Comparison of ENCODE assay signal across 8 mouse cellular contexts in the genomic region with DNA sequence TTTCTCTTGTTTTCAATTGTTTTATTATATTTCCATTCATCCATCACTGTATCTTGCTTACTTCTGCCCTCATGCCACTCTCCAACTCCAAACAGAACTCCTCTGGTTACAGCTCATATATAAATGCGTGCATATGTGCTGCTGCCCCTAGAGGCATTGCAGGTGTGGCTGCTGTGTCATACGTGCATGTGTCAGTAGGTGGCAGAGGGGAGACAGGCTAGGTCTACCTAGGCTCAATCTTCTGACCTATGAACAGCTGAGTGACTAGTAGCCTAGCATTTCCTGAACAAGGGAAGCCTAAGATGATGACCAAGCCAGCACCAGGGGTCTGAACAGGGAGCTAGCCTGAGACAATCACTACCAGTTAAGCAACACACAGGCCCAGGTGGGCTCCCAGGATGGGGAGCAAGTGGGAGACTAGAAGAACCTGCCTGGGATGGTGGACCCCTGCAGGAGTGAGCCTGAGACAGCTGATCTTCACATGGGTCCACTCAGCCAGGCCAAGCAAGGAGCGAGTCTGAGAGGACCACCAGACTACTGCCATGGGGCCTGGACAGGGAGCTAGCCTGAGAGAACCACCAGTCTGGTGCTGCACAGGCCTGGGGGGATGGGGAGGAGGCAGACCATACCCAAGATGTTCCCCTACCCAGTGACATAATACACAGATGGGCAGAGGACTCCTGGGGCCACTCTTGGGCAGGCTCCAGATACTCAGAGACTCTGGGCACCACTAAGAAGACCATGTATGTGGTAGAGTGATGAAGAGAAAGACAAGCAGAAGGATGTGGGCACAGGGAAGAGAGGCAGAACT. TPM values are rescaled to one million over a fixed set of nuclear protein-coding genes. Genes with fewer than 3 reads are reported as not detected.
DNase-seq lines count a peak whose midpoint lies in the region; ATAC-seq and TF ChIP-seq lines count a peak whose summit lies in the region.

No protein-coding gene starts in this region.

- H3K36me3 ChIP-seq in hindbrain, embryonic 11.5 days (ENCODE audit: control insufficient read depth, insufficient read depth, low read length): no peaks in the 10 kb centered on the region
- H3K36me3 ChIP-seq in hindbrain, embryonic 10.5 days: no peaks in the 10 kb centered on the region
- H3K36me3 ChIP-seq in heart, embryonic 11.5 days (ENCODE audit: control insufficient read depth, insufficient read depth, low read length): no peaks in the 10 kb centered on the region
- H3K36me3 ChIP-seq in kidney, postnatal 0 days (ENCODE audit: insufficient read depth, low read length): no peaks in the 10 kb centered on the region
- no peaks in the 10 kb centered on the region for H3K36me3 ChIP-seq in stomach, postnatal 0 days (ENCODE audit: control insufficient read depth, insufficient read depth, low read length)

- peak; percentile 17 for DNase-seq in hindbrain, embryonic 11.5 days (ENCODE audit: low spot score)
- no peak for DNase-seq in hindbrain, embryonic 10.5 days (ENCODE audit: low spot score)
- peak; percentile 18 for DNase-seq in adipocyte (ENCODE audit: low spot score)
- peak; percentile 71 for DNase-seq in kidney, postnatal 0 days (ENCODE audit: low spot score)
- DNase-seq in stomach, postnatal 0 days (ENCODE audit: low spot score): peak; percentile 84
- DNase-seq in Muller cell, postnatal 12 days (ENCODE audit: inconsistent ontology term): no peak

- H3K9me3 ChIP-seq in hindbrain, embryonic 11.5 days (ENCODE audit: control insufficient read depth, low read length): no peaks in the 10 kb centered on the region
- H3K9me3 ChIP-seq in hindbrain, embryonic 10.5 days: no peaks in the 10 kb centered on the region
- no peaks in the 10 kb centered on the region for H3K9me3 ChIP-seq in heart, embryonic 11.5 days (replicated peaks; ENCODE audit: control insufficient read depth, low read length)
- H3K9me3 ChIP-seq in kidney, postnatal 0 days (replicated peaks; ENCODE audit: low read length): no peaks in the 10 kb centered on the region
- no peaks in the 10 kb centered on the region for H3K9me3 ChIP-seq in stomach, postnatal 0 days (ENCODE audit: control insufficient read depth, low read length)

- H3K27ac ChIP-seq in hindbrain, embryonic 11.5 days (ENCODE audit: low read depth, low read length): no peak overlapping the region
- H3K27ac ChIP-seq in hindbrain, embryonic 10.5 days: no peak overlapping the region
- no peak overlapping the region for H3K27ac ChIP-seq in heart, embryonic 11.5 days (ENCODE audit: low read depth, low read length)
- no peak overlapping the region for H3K27ac ChIP-seq in kidney, postnatal 0 days
- H3K27ac ChIP-seq in stomach, postnatal 0 days (replicated peaks): peak overlapping the region; percentile 18

- no peaks in the 10 kb centered on the region for H3K27me3 ChIP-seq in hindbrain, embryonic 11.5 days (ENCODE audit: control insufficient read depth, insufficient read depth, low read length)
- no peaks in the 10 kb centered on the region for H3K27me3 ChIP-seq in hindbrain, embryonic 10.5 days (ENCODE audit: insufficient read depth, poor library complexity, severe bottlenecking)
- H3K27me3 ChIP-seq in heart, embryonic 11.5 days (ENCODE audit: control insufficient read depth, insufficient read depth, low read length): no peaks in the 10 kb centered on the region
- no peaks in the 10 kb centered on the region for H3K27me3 ChIP-seq in kidney, postnatal 0 days (ENCODE audit: insufficient read depth, low read length)
- no peaks in the 10 kb centered on the region for H3K27me3 ChIP-seq in stomach, postnatal 0 days (ENCODE audit: control insufficient read depth, insufficient read depth, low read length)

- ATAC-seq in hindbrain, embryonic 11.5 days (ENCODE audit: low FRiP score): 0 out of 2 replicates have a peak, but pooled peaks have one; percentile 19
- peak; percentile 44; the same call in 1 of the 2 replicates for ATAC-seq in heart, embryonic 11.5 days (replicated peaks; ENCODE audit: insufficient number of reproducible peaks, low FRiP score, low TSS enrichment)
- peak; percentile 81 for ATAC-seq in kidney, postnatal 0 days (replicated peaks; ENCODE audit: low FRiP score, low read depth)
- peak; percentile 97 for ATAC-seq in megakaryocyte progenitor cell, adult 5-6 weeks (replicated peaks; ENCODE audit: poor library complexity)
- ATAC-seq in stomach, postnatal 0 days (ENCODE audit: low FRiP score, low TSS enrichment): peak; percentile 76

- no peak overlapping the region for H3K9ac ChIP-seq in hindbrain, embryonic 11.5 days (ENCODE audit: low read depth, low read length)
- H3K9ac ChIP-seq in heart, embryonic 11.5 days (ENCODE audit: low read depth, low read length): no peak overlapping the region
- H3K9ac ChIP-seq in kidney, postnatal 0 days (ENCODE audit: low read depth, low read length): no peak overlapping the region
- H3K9ac ChIP-seq in stomach, postnatal 0 days (ENCODE audit: low read length): no peak overlapping the region

- no peak for TF ChIP-seq EP300 in stomach, postnatal 0 days (optimal IDR thresholded peaks at IDR 0.05)

- 64% methylated on average over 3 of the region's 3 CpGs for WGBS in hindbrain, embryonic 11.5 days
- 65% methylated on average over 3 of the region's 3 CpGs for WGBS in hindbrain, embryonic 10.5 days
- 43% methylated on average over 3 of the region's 3 CpGs for WGBS in heart, embryonic 11.5 days (ENCODE audit: insufficient replicate concordance)
- WGBS in kidney, postnatal 0 days: 46% methylated on average over 3 of the region's 3 CpGs
- 50% methylated on average over 3 of the region's 3 CpGs for WGBS in stomach, postnatal 0 days

- H3K4me2 ChIP-seq in hindbrain, embryonic 11.5 days (replicated peaks; ENCODE audit: low read depth, low read length): no peak overlapping the region
- no peak overlapping the region for H3K4me2 ChIP-seq in heart, embryonic 11.5 days
- no peak overlapping the region for H3K4me2 ChIP-seq in kidney, postnatal 0 days (ENCODE audit: low read length)
- no peak overlapping the region for H3K4me2 ChIP-seq in stomach, postnatal 0 days (replicated peaks; ENCODE audit: low read depth)

- no peaks in the 10 kb centered on the region for H3K4me1 ChIP-seq in hindbrain, embryonic 11.5 days (replicated peaks; ENCODE audit: control insufficient read depth, insufficient read depth, low read length)
- H3K4me1 ChIP-seq in hindbrain, embryonic 10.5 days (replicated peaks): peaks cover 19% of the 10 kb centered on the region
- H3K4me1 ChIP-seq in heart, embryonic 11.5 days (ENCODE audit: control insufficient read depth, insufficient read depth, low read length): peaks cover 27% of the 10 kb centered on the region
- 0 out of 2 replicates have a peak, but pooled peaks cover 10% of the 10 kb centered on the region for H3K4me1 ChIP-seq in kidney, postnatal 0 days (replicated peaks; ENCODE audit: insufficient read depth, low read length)
- H3K4me1 ChIP-seq in stomach, postnatal 0 days (replicated peaks; ENCODE audit: control insufficient read depth, insufficient read depth): peaks cover 17% of the 10 kb centered on the region

- H3K4me3 ChIP-seq in hindbrain, embryonic 11.5 days (ENCODE audit: low read depth, low read length): no peak overlapping the region
- H3K4me3 ChIP-seq in hindbrain, embryonic 10.5 days: no peak overlapping the region
- no peak overlapping the region for H3K4me3 ChIP-seq in heart, embryonic 11.5 days (ENCODE audit: low read depth, low read length)
- H3K4me3 ChIP-seq in kidney, postnatal 0 days (replicated peaks; ENCODE audit: low read depth, low read length): no peak overlapping the region
- no peak overlapping the region for H3K4me3 ChIP-seq in stomach, postnatal 0 days (ENCODE audit: low read depth, low read length)

- TF ChIP-seq CTCF in kidney, postnatal 0 days (IDR thresholded peaks at IDR 0.05; ENCODE audit: low read depth): peak; percentile 95
- peak; percentile 97 for TF ChIP-seq CTCF in stomach, postnatal 0 days (IDR thresholded peaks at IDR 0.05; ENCODE audit: low read depth)

RNA-seq across cellular contexts. Expression of a gene that starts 17.5 kb away (rescaled TPM):
- polyA plus RNA-seq in hindbrain, embryonic 11.5 days (2014; fragmentation: Nextera tagmentation; extraction: Ambion mirVana): 45.8 and 62.3 TPM in 2 replicates
- polyA plus RNA-seq in hindbrain, embryonic 10.5 days (2016; fragmentation: Nextera tagmentation; extraction: Ambion mirVana): 46.4 and 47.7 TPM in 2 replicates
- 29.2 and 39.5 TPM in 2 replicates for polyA plus RNA-seq in heart, embryonic 11.5 days (2014; fragmentation: Nextera tagmentation; extraction: Ambion mirVana)
- 52.5 and 58.7 TPM in 2 replicates for polyA plus RNA-seq in kidney, postnatal 0 days (2015; fragmentation: Nextera tagmentation; extraction: Ambion mirVana)
- total RNA-seq in megakaryocyte progenitor cell, adult 5-6 weeks (2015): 11.3 and 17.1 TPM in 2 replicates
- total RNA-seq in megakaryocyte progenitor cell, adult 5-6 weeks (2017): 20.1 and 25.1 TPM in 2 replicates
- polyA plus RNA-seq in stomach, postnatal 0 days (2015; fragmentation: Nextera tagmentation; extraction: Ambion mirVana): 25.8 and 35.6 TPM in 2 replicates

Comparison
In these comparisons a context has a peak if more than half of its experiments do, and no peak if none do; other contexts are left out.
1. DNase-seq: peak in hindbrain, embryonic 11.5 days (single experiment), adipocyte (single experiment), kidney, postnatal 0 days (single experiment) and stomach, postnatal 0 days (single experiment); none in hindbrain, embryonic 10.5 days (single experiment) and Muller cell, postnatal 12 days (single experiment).
2. ATAC-seq: peak in every context shown above with its lines; median percentile 97 in megakaryocyte progenitor cell, adult 5-6 weeks; 81 in kidney, postnatal 0 days; 76 in stomach, postnatal 0 days; 44 in heart, embryonic 11.5 days; 19 in hindbrain, embryonic 11.5 days.